Mouse (Mus musculus): ENCODE measurements around the gene Acaca.

- no peak for TF ChIP-seq POLR2A (IDR thresholded peaks at IDR 0.05; ENCODE audit: insufficient read length, low read depth)
- TF ChIP-seq MYOD1 (IDR thresholded peaks at IDR 0.05; ENCODE audit: control insufficient read depth in 1 of 3, insufficient read length in 2 of 3, low read depth in 2 of 3): no peak
- no peak for TF ChIP-seq USF1 (IDR thresholded peaks at IDR 0.05; ENCODE audit: low read depth)
Measured at GRCm38 (mm10) chr11:84365313-84365712, 235.8 kb downstream of the Acaca start.
